Mouse (Mus musculus) midbrain, embryonic 12.5 days (tissue): ENCODE measurements around the gene Phldb2. TPM values are rescaled to one million over a fixed set of nuclear protein-coding genes. Genes with fewer than 3 reads are reported as not detected.

Experiments
- ATAC-seq: fragments of 200-750 bp; cut with Nextera tagmentation; 2 replicates; pipeline ENCODE4 v1.8.0; 2017; ENCODE audit warnings: low read depth, moderate TSS enrichment, moderate library complexity; ENCODE audit not compliant: low FRiP score
- H3K27ac ChIP-seq: fragments of 300-500 bp; sonication (generic); replicated peaks from 2 replicates; pipeline ENCODE4 v1.5.1; 2016; ENCODE audit warnings: mild to moderate bottlenecking
- H3K27me3 ChIP-seq: fragments of 300-500 bp; sonication (generic); 2 replicates; pipeline ENCODE4 v1.6.1; 2016; ENCODE audit warnings: mild to moderate bottlenecking
- H3K36me3 ChIP-seq: fragments of 300-500 bp; sonication (generic); 2 replicates; pipeline ENCODE4 v1.6.1; 2016
- H3K4me1 ChIP-seq: fragments of 300-500 bp; sonication (generic); 2 replicates; pipeline ENCODE4 v1.6.1; 2016
- H3K4me2 ChIP-seq: fragments of 300-500 bp; sonication (generic); replicated peaks from 2 replicates; pipeline ENCODE4 v1.6.1; 2016; ENCODE audit warnings: mild to moderate bottlenecking, moderate library complexity
- H3K4me3 ChIP-seq: fragments of 300-500 bp; sonication (generic); 2 replicates; pipeline ENCODE4 v1.5.1; 2016; ENCODE audit warnings: mild to moderate bottlenecking
- H3K9ac ChIP-seq: fragments of 300-500 bp; sonication (generic); replicated peaks from 2 replicates; pipeline ENCODE4 v1.6.1; 2016; ENCODE audit warnings: mild to moderate bottlenecking, moderate library complexity
- H3K9me3 ChIP-seq: fragments of 300-500 bp; sonication (generic); 2 replicates; pipeline ENCODE4 v1.6.1; 2016; ENCODE audit warnings: mild to moderate bottlenecking
- WGBS: fragments of 180-500 bp; shearing (Covaris S2); methylation state at CpG from one replicate; pipeline ENCODE4 v1.1.7; 2016; 5-methylcytosine and 5-hydroxymethylcytosine counted together
- polyA plus RNA-seq: library from polyadenylated mRNA; unstranded; fragments of >200 nt; fragmentation: Nextera tagmentation; extraction: Ambion mirVana; gene quantifications from 2 replicates; pipeline ENCODE4 v1.2.1, GENCODE M21; 2016

Phldb2 gene
- polyA plus RNA-seq, 1 experiment from 2014 or later: 42.6 TPM

DNA sequence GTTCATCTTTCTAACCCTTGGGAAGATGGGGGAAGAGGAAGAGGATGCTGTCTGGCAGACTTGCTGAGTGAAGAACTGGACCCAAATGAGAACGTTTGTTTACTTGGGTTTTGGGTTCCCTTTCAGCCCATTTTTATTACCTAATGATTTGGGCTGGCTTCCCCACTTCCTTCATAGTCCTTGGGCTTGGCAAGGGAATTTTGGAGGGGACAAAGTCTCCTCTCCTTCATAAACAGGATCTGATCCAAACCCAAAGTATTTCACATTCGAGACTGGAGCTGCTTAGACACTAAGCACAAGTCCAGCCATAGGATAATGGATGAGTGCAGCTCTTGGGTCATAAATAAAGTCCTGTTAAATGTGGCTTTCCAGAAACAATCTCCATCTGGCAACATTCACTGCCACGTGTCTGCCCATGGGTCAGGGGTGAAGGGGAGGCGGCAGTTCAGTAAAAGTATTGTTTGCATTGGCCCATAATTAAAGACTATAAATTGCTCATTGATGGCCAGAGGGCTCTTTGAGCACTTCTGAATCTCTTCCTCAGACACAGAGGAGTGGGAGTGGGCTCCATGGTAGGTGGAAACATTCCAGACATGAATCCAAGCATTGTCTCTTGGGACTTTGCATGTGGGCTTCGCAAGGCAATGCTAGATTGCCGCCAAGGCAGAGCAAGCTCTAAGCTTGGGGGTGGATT is 29.5 kb downstream of the Phldb2 start:
- Histone ChIP-seq H3K27ac (no peak overlapping the region), H3K4me1 (no peaks in the 10 kb centered on the region), H3K4me3 (no peak overlapping the region), H3K9ac (no peak overlapping the region), H3K4me2 (no peak overlapping the region), H3K27me3 (no peaks in the 10 kb centered on the region), H3K36me3 (no peaks in the 10 kb centered on the region), H3K9me3 (no peaks in the 10 kb centered on the region)
- 87% methylated on average over 6 of the region's 6 CpGs for WGBS
- no peak for ATAC-seq

GRCm38 (mm10) chr16:45922546-45923229 is 30.7 kb downstream of the Phldb2 start:
- no peaks in the 10 kb centered on the region for H3K36me3 ChIP-seq
- no peaks in the 10 kb centered on the region for H3K4me1 ChIP-seq
- H3K4me2 ChIP-seq: no peak overlapping the region
- no peak overlapping the region for H3K27ac ChIP-seq
- no peak overlapping the region for H3K9ac ChIP-seq
- no peaks in the 10 kb centered on the region for H3K9me3 ChIP-seq
- H3K27me3 ChIP-seq: no peaks in the 10 kb centered on the region
- no peak for ATAC-seq
- 85% methylated on average over 8 of the region's 8 CpGs for WGBS
- H3K4me3 ChIP-seq: no peak overlapping the region

DNA sequence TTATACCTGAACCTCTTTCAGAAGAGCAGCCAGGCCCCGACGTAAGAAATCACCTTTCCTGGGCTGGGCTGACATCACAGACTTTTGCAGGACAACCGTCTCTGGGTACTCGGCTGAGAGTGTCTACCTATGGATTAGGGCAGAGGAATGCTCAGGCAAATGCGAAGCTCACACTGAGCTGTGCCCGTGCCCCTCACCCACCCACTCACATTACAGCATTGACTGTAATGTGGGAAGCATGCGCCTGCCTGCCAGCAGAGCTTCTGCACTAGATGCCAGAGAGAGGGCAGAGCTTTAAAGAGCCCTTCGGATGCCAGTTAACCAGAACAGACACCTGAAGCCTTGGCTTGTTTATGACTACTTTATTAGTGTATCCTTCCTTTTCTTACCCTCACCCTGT is 33.8 kb downstream of the Phldb2 start:
- ATAC-seq: no peak
- Histone ChIP-seq H3K36me3 (no peaks in the 10 kb centered on the region), H3K4me1 (no peaks in the 10 kb centered on the region), H3K4me3 (no peak overlapping the region), H3K9ac (no peak overlapping the region), H3K9me3 (no peaks in the 10 kb centered on the region), H3K27ac (no peak overlapping the region), H3K4me2 (no peak overlapping the region), H3K27me3 (no peaks in the 10 kb centered on the region)
- 74% methylated on average over 8 of the region's 8 CpGs for WGBS

DNA sequence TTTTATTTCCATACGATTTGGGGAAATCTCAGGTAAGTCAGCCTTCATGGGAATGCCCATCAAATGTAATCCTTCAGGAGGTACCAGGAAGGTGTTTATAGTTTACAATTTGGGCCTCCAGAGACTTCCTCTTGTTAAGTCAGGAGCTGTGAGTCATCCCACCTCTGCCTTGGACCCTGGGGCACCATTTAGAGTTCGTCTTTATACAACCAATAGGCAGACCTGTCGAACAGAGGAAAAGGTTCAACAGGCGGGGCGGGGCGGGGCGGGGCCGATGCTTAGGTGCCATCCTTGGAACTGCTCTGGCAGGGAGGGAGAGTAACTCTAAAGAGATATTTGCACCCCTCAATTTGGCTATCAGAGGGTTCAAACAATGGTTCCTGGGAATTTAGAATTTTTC is 49.8 kb downstream of the Phldb2 start:
- Histone ChIP-seq H3K4me3 (no peak overlapping the region), H3K36me3 (no peaks in the 10 kb centered on the region), H3K27ac (no peak overlapping the region), H3K4me2 (no peak overlapping the region), H3K27me3 (no peaks in the 10 kb centered on the region), H3K4me1 (no peaks in the 10 kb centered on the region), H3K9ac (no peak overlapping the region), H3K9me3 (no peaks in the 10 kb centered on the region)
- ATAC-seq: no peak
- WGBS: 89% methylated on average over 8 of the region's 8 CpGs

- Histone ChIP-seq H3K9me3 (no peaks in the 10 kb centered on the region), H3K27ac (no peak overlapping the region), H3K4me2 (no peak overlapping the region), H3K27me3 (no peaks in the 10 kb centered on the region), H3K9ac (no peak overlapping the region), H3K36me3 (no peaks in the 10 kb centered on the region), H3K4me1 (no peaks in the 10 kb centered on the region), H3K4me3 (no peak overlapping the region)
- no peak for ATAC-seq
- 86% methylated on average over 3 of the region's 3 CpGs for WGBS
Measured at GRCm38 (mm10) chr16:45898459-45898858, 54.9 kb downstream of the Phldb2 start.

DNA sequence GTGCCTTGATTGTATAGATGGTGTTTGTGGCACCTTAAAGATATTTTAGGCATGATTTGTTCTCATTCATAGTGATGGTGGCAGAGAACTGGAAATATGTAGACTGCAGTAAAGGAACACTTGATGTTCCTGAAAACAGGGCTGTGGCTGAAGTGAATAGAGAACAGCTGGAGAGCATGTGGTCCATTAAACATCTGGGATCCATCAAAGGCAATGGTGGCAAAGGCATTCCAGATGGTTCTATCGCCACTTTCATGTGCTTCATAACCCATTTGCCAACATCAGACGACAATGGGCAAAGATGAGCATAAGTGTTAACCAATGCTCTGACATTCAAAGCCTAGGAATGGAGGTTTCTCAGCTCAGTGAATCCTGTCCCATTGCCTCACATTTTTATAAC is 56.8 kb downstream of the Phldb2 start:
- H3K4me2 ChIP-seq: no peak overlapping the region
- H3K36me3 ChIP-seq: no peaks in the 10 kb centered on the region
- no peak overlapping the region for H3K9ac ChIP-seq
- H3K4me1 ChIP-seq: peaks cover 4% of the 10 kb centered on the region; the same call in 1 of the 2 replicates
- H3K27ac ChIP-seq: no peak overlapping the region
- no peaks in the 10 kb centered on the region for H3K27me3 ChIP-seq
- H3K4me3 ChIP-seq: no peak overlapping the region
- WGBS: 70% methylated on average over 2 of the region's 2 CpGs
- no peaks in the 10 kb centered on the region for H3K9me3 ChIP-seq
- ATAC-seq: no peak

GRCm38 (mm10) chr16:45894998-45895397 is 58.4 kb downstream of the Phldb2 start:
- Histone ChIP-seq H3K27ac (no peak overlapping the region), H3K9me3 (no peaks in the 10 kb centered on the region), H3K4me1 (peaks cover 4% of the 10 kb centered on the region; the same call in 1 of the 2 replicates), H3K4me2 (no peak overlapping the region), H3K36me3 (no peaks in the 10 kb centered on the region), H3K9ac (no peak overlapping the region), H3K27me3 (no peaks in the 10 kb centered on the region), H3K4me3 (no peak overlapping the region)
- WGBS: 71% methylated on average over 5 of the region's 5 CpGs
- no peak for ATAC-seq

DNA sequence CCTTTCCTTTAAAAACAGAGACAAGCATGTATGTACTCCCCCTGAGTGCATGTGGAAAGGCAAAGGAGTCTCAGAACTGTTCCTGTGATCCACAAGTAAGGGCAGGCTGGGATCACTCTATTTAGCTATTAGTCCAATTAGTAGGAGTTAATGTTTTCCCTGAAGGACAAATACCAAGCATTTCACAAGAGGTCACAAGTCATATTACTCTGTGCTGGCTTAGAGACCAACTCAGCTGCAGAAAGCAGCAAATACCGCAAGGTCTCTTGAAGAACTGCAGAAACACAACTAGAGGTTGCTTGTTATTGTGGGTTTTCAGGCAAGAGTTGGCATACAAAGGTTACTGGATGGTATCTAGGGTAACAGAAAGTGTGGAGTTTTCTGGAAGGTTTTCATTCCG is 59.6 kb downstream of the Phldb2 start:
- peaks cover 4% of the 10 kb centered on the region; the same call in 1 of the 2 replicates for H3K4me1 ChIP-seq
- no peaks in the 10 kb centered on the region for H3K36me3 ChIP-seq
- WGBS: 91% methylated on average over 2 of the region's 2 CpGs
- H3K27me3 ChIP-seq: no peaks in the 10 kb centered on the region
- no peak for ATAC-seq
- no peak overlapping the region for H3K4me2 ChIP-seq
- no peak overlapping the region for H3K9ac ChIP-seq
- H3K27ac ChIP-seq: no peak overlapping the region
- no peaks in the 10 kb centered on the region for H3K9me3 ChIP-seq
- H3K4me3 ChIP-seq: no peak overlapping the region

DNA sequence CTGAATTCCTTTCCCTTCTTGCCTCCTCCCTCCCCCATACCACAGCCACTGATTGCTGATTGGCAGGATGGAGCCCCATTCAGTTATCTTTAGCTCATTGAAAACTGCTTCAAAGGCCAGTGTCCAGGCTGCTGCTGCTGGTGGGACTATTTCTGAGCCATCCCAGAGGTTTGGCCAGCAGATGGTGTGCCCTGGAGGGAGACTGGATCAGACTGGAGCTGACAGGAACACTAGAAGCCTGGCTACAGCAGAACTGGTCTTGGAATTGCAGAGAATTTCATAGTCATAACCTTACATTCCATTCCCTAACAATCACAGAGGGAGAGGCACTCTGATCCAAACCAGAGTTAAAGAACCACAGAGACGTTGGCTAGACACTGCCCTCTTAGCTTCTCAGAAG is 60.5 kb downstream of the Phldb2 start:
- no peak for ATAC-seq
- Histone ChIP-seq H3K4me3 (no peak overlapping the region), H3K4me2 (no peak overlapping the region), H3K36me3 (no peaks in the 10 kb centered on the region), H3K27me3 (no peaks in the 10 kb centered on the region), H3K9me3 (no peaks in the 10 kb centered on the region), H3K9ac (no peak overlapping the region), H3K27ac (no peak overlapping the region), H3K4me1 (peaks cover 4% of the 10 kb centered on the region; the same call in 1 of the 2 replicates)
- 58% methylated on average over 1 of the region's 1 CpGs for WGBS

DNA sequence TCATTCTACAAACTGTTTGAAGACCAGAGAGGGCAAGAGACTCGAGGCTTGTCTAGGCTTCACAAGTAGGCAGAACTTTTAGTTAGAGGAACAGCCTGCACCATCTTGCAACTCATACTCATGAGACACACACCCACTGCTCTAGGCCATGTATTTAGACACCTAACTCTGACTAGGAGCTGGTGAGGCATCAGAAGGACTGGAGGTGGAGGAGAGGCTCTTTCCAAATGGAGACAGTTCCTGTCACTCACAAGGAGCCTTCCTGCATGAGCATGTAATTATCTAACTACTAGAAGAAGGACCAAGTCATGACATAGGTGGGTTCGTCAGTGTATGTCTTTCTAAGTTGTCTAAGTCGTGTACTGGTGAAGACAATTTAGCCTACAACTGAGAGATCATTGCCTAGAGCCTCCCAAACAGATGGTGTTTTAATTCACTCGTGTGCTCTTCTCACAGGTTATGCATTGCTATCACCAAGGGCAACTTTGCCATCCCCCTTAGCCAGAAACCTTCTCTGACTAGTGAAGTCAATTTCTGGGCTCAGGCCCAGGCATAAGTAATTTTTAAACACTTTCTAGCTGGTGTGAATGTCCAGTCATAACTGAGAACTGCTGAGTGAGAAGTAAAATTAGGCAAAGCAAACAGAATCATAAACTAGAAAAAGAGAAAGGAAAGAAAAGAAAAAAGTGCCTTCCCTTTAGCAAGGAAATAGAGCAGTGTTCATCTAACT is 62.8 kb downstream of the Phldb2 start:
- no peak overlapping the region for H3K4me2 ChIP-seq
- H3K36me3 ChIP-seq: no peaks in the 10 kb centered on the region
- no peak overlapping the region for H3K9ac ChIP-seq
- no peak for ATAC-seq
- no peaks in the 10 kb centered on the region for H3K9me3 ChIP-seq
- H3K27ac ChIP-seq: no peak overlapping the region
- 75% methylated on average over 4 of the region's 4 CpGs for WGBS
- no peak overlapping the region for H3K4me3 ChIP-seq
- H3K27me3 ChIP-seq: no peaks in the 10 kb centered on the region
- peaks cover 4% of the 10 kb centered on the region; the same call in 1 of the 2 replicates for H3K4me1 ChIP-seq

- Histone ChIP-seq H3K9ac (no peak overlapping the region), H3K27me3 (no peaks in the 10 kb centered on the region), H3K27ac (no peak overlapping the region), H3K4me1 (peaks cover 4% of the 10 kb centered on the region; the same call in 1 of the 2 replicates), H3K36me3 (no peaks in the 10 kb centered on the region), H3K4me2 (no peak overlapping the region), H3K4me3 (no peak overlapping the region), H3K9me3 (no peaks in the 10 kb centered on the region)
- no peak for ATAC-seq
- WGBS: 76% methylated on average over 4 of the region's 4 CpGs
Measured at GRCm38 (mm10) chr16:45889636-45890035, 63.8 kb downstream of the Phldb2 start.

DNA sequence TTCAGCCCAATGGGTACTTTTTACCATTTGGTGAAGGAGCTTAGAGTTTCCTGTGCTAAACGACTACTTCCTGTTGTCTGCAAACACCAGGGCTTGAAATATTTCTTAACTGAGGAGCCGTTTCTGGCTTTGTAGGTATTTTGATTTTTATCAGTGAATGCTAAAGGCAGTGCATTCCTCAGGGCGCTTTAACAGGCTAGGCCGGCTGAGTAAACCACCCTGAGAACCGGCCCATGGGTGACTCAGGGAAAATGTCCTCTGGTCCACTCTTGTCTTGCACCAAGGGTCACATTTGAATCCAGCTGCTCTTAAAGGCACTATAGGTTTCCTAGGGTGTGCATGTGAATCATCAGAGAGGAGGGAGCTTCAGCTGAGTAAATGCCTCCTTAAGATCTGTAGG is 66.8 kb downstream of the Phldb2 start:
- Histone ChIP-seq H3K9ac (no peak overlapping the region), H3K27ac (no peak overlapping the region), H3K36me3 (no peaks in the 10 kb centered on the region), H3K4me3 (no peak overlapping the region), H3K27me3 (no peaks in the 10 kb centered on the region), H3K9me3 (no peaks in the 10 kb centered on the region), H3K4me1 (no peaks in the 10 kb centered on the region), H3K4me2 (no peak overlapping the region)
- 79% methylated on average over 5 of the region's 5 CpGs for WGBS
- ATAC-seq: no peak
